Mouse (Mus musculus): ENCODE measurements around the gene Uox. TPM values are rescaled to one million over a fixed set of nuclear protein-coding genes. Genes with fewer than 3 reads are reported as not detected.

The Uox gene
- not detected in 2 replicates for total RNA-seq (2017)

GRCm38 (mm10) chr3:146570148-146570782 lies at the start of gene Uox:
TSS of gene Uox (plus strand) at chr3:146570426.
- ATAC-seq (replicated peaks; ENCODE audit: low read depth, poor library complexity, severe bottlenecking), result no peak

- peak; percentile 96 for ATAC-seq (replicated peaks; ENCODE audit: low read depth, poor library complexity, severe bottlenecking)
Measured at GRCm38 (mm10) chr3:146520798-146521651, 49.2 kb upstream of the Uox start, which contains the start of gene Rpf1. TSS of gene Rpf1 (minus strand) at chr3:146521429.

- peak; percentile 26; the same call in 1 of the 2 replicates for ATAC-seq (replicated peaks; ENCODE audit: low read depth, poor library complexity, severe bottlenecking)
Measured at GRCm38 (mm10) chr3:146521652-146522020, 48.6 kb upstream of the Uox start.

GRCm38 (mm10) chr3:146528335-146528734 lies 41.9 kb upstream of the Uox start:
- ATAC-seq (replicated peaks; ENCODE audit: low read depth, poor library complexity, severe bottlenecking), result no peak

- no peak for ATAC-seq (replicated peaks; ENCODE audit: low read depth, poor library complexity, severe bottlenecking)
Measured at GRCm38 (mm10) chr3:146534986-146535385, 35.2 kb upstream of the Uox start.

- no peak for ATAC-seq (replicated peaks; ENCODE audit: low read depth, poor library complexity, severe bottlenecking)
Measured at GRCm38 (mm10) chr3:146540521-146541273, 29.5 kb upstream of the Uox start.

- ATAC-seq (replicated peaks; ENCODE audit: low read depth, poor library complexity, severe bottlenecking), result no peak
Measured at GRCm38 (mm10) chr3:146543632-146544031, 26.6 kb upstream of the Uox start.

- ATAC-seq (replicated peaks; ENCODE audit: low read depth, poor library complexity, severe bottlenecking), result no peak
Measured at GRCm38 (mm10) chr3:146554816-146555215, 15.4 kb upstream of the Uox start.

GRCm38 (mm10) chr3:146556567-146556966 lies 13.7 kb upstream of the Uox start:
- ATAC-seq (replicated peaks; ENCODE audit: low read depth, poor library complexity, severe bottlenecking), result no peak

GRCm38 (mm10) chr3:146557507-146557906 lies 12.7 kb upstream of the Uox start:
- no peak for ATAC-seq (replicated peaks; ENCODE audit: low read depth, poor library complexity, severe bottlenecking)

GRCm38 (mm10) chr3:146562936-146563335 lies 7.3 kb upstream of the Uox start:
- no peak for ATAC-seq (replicated peaks; ENCODE audit: low read depth, poor library complexity, severe bottlenecking)

GRCm38 (mm10) chr3:146564268-146565064 lies 5.8 kb upstream of the Uox start:
- ATAC-seq (replicated peaks; ENCODE audit: low read depth, poor library complexity, severe bottlenecking), result peak; percentile 71

- ATAC-seq (replicated peaks; ENCODE audit: low read depth, poor library complexity, severe bottlenecking), result no peak
Measured at GRCm38 (mm10) chr3:146565065-146565411, 5.2 kb upstream of the Uox start.

- no peak for ATAC-seq (replicated peaks; ENCODE audit: low read depth, poor library complexity, severe bottlenecking)
Measured at GRCm38 (mm10) chr3:146567366-146567765, 2.9 kb upstream of the Uox start.

- ATAC-seq (replicated peaks; ENCODE audit: low read depth, poor library complexity, severe bottlenecking), result no peak
Measured at GRCm38 (mm10) chr3:146567884-146568530, 2.2 kb upstream of the Uox start.

- no peak for ATAC-seq (replicated peaks; ENCODE audit: low read depth, poor library complexity, severe bottlenecking)
Measured at GRCm38 (mm10) chr3:146569594-146569993, 632 bp upstream of the Uox start.

GRCm38 (mm10) chr3:146570939-146571338 lies 713 bp downstream of the Uox start:
- no peak for ATAC-seq (replicated peaks; ENCODE audit: low read depth, poor library complexity, severe bottlenecking)

- ATAC-seq (replicated peaks; ENCODE audit: low read depth, poor library complexity, severe bottlenecking), result peak; percentile 42
Measured at GRCm38 (mm10) chr3:146571341-146571740, 1.1 kb downstream of the Uox start.

- no peak for ATAC-seq (replicated peaks; ENCODE audit: low read depth, poor library complexity, severe bottlenecking)
Measured at GRCm38 (mm10) chr3:146577591-146577990, 7.4 kb downstream of the Uox start.
